Mouse (Mus musculus) cerebellum, postnatal 36 days (tissue): ENCODE measurements at regions not wholly inside any gene's neighbourhood (a gene's known extent, or its start where the extent isn't known, plus 50 kb on each side); places are given as distances from the start of the nearest gene placed in this dataset.
"Not testable (repeated sequence)": the region's sequence is repeated elsewhere in the genome, so short reads cannot be mapped to it uniquely, and the experiment has no call there.

ENCODE experiments used
- DNase-seq, 2 experiments: peaks; one replicate each; pipeline ENCODE4 v3.0.0; 2021 to 2022; ENCODE audit warnings: mixed read lengths in 2 of 2

GRCm38 (mm10) chrX:129034236-129034635 is 715.3 kb upstream of the Diaph2 start:
- DNase-seq = no peak

- not testable (repeated sequence) for DNase-seq
Measured at GRCm38 (mm10) chrX:129056408-129056807, 693.1 kb upstream of the Diaph2 start.

GRCm38 (mm10) chrX:129095809-129096208 is 653.7 kb upstream of the Diaph2 start:
- DNase-seq = not testable (repeated sequence)

GRCm38 (mm10) chrX:129098348-129098747 is 651.2 kb upstream of the Diaph2 start:
- DNase-seq = no peak

GRCm38 (mm10) chrX:129102285-129102684 is 647.3 kb upstream of the Diaph2 start:
- peak in 1 of 2 experiments; percentile 1 for DNase-seq

- DNase-seq = no peak
Measured at GRCm38 (mm10) chrX:129103239-129103638, 646.3 kb upstream of the Diaph2 start.
